Mouse (Mus musculus) CD4-positive, CD25-positive, alpha-beta regulatory T cell, adult 9 weeks (primary cell): ENCODE data around the gene Syde1. TPM values are rescaled to one million over a fixed set of nuclear protein-coding genes. Genes with fewer than 3 reads are reported as not detected.

Experiments used
- polyA plus RNA-seq: library from polyadenylated mRNA; unstranded; fragments of 100-300 nt; shearing (Covaris generic); gene quantifications from one replicate; pipeline ENCODE4 v1.2.1, GENCODE M21; 2017

The Syde1 gene
- 1.3 TPM for polyA plus RNA-seq

DNA sequence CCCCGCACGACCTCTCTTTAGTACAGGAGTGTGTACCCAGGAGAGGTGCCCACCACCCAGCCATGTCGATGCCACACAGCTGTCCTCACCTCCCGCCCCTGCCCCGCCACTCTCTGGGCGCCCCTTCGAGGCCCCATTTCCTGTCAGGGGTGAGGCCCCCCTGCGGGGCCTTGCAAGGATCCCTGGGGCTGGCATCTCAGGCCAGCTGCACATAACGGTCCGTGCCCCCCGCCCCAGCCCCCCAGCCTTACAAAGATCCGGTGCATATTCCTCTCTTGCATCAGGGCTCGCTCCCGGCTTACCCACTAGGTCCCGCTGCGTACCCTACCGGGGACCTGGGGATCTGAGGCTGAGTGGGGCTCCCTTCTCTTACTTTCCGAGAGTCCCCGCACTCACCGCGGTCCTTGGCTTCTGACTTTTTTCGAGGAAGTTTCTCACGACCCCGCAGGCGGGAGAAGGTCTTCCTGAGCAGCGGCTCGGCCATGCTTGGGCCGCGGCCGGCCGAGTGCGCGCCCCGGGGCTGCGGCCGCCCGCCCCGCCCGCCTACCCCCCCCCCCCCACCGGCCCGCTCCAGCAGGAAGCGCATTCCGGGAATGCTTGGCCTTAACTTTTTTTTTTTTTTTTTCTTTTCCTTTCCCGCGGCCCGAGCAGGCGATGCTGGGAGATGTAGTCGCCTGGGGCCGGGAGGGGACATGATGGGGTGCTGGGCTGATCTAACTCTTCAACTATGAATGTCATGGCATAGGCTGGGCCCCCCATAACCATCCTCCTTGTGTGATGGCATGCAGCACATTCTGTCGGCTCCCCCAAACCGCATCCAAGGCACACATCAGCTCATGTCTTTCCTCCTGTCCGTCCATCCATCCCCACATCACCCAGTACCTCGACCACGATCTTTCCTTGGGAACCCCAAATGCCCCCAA lies at the start of gene Syde1:
Syde1 (minus strand) TSS at position 559 of the 923 bp plus-strand sequence.

DNA sequence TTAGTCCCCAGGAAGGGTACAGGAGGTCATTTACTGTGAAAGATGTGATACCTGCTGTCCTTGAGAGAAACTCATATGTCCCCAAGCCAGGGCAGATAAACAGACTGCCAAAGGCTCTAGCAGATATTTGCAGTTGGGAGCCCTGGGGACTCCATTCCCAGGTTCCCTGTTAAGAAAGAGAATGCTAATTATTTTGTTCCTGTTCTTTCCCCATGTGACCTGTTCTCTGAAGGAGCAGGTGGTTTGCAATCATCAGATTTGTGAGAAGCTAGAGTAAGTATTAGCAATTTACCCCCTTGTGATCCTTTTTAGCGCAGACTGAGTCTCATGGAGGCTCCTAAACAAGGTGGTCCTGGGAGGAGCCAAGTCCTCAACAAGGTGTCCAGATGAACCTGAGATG lies 26.2 kb upstream of the Syde1 start, which contains the start of gene Olfr1357:
Olfr1357 (minus strand) TSS at position 101 of the 400 bp plus-strand sequence.

GRCm38 (mm10) chr10:78574250-78575104 lies 17.3 kb downstream of the Syde1 start, which contains the start of gene Ilvbl:
Gene Ilvbl, plus strand, starts transcription at chr10:78574346.

Other genes starting within 250 kb of the Syde1 start
- 155 TPM for gene Agpat3, start 239.5 kb downstream of the Syde1 start, polyA plus RNA-seq
- gene Rrp1, start 178.9 kb downstream of the Syde1 start, polyA plus RNA-seq: 377 TPM
- 144 TPM for gene Cstb, start 166.3 kb downstream of the Syde1 start, polyA plus RNA-seq
- gene Pdxk, start 127.0 kb downstream of the Syde1 start, polyA plus RNA-seq: 18.9 TPM
- not detected for gene Olfr1358, start 74.5 kb downstream of the Syde1 start, polyA plus RNA-seq
- 115 TPM for gene Ilvbl, start 17.6 kb downstream of the Syde1 start, polyA plus RNA-seq
- not detected for gene Olfr1357, start 26.1 kb upstream of the Syde1 start, polyA plus RNA-seq
- gene Casp14, start 126.3 kb upstream of the Syde1 start, polyA plus RNA-seq: not detected
- gene Ccdc105, start 161.1 kb upstream of the Syde1 start, polyA plus RNA-seq: not detected
- not detected for gene Slc1a6, start 188.5 kb upstream of the Syde1 start, polyA plus RNA-seq